Mouse (Mus musculus): ENCODE results near the gene Taf3. TPM values are rescaled to one million over a fixed set of nuclear protein-coding genes. Genes with fewer than 3 reads are reported as not detected.

The Taf3 gene
- 13.2 and 13.8 TPM in 2 replicates for polyA plus RNA-seq (2012; rRNA removed)

DNA sequence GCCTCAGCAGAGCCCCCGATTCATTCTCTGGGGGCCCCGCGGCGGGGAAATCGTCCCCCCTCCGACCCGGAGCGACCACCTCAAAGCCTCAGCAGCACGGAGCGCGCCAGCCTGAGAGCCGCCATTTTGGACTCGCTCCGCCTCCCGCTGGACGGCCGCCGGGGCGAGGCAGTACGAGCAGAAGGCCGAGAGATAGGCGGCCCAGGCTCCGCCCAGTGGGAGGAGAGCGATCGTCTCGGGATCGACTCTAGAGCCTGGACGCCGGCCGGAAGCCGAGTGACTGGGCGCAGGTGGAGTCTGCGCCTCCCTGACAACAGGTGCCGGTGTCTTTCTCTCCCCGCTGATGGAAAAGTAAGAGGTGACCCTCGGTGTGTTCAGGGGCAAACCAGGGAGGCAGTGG lies at the start of gene Taf3:
Taf3 (minus strand) TSS at position 136 of the 400 bp plus-strand sequence.
- DNase-seq (ENCODE audit: low spot score), result peak; percentile 85

DNA sequence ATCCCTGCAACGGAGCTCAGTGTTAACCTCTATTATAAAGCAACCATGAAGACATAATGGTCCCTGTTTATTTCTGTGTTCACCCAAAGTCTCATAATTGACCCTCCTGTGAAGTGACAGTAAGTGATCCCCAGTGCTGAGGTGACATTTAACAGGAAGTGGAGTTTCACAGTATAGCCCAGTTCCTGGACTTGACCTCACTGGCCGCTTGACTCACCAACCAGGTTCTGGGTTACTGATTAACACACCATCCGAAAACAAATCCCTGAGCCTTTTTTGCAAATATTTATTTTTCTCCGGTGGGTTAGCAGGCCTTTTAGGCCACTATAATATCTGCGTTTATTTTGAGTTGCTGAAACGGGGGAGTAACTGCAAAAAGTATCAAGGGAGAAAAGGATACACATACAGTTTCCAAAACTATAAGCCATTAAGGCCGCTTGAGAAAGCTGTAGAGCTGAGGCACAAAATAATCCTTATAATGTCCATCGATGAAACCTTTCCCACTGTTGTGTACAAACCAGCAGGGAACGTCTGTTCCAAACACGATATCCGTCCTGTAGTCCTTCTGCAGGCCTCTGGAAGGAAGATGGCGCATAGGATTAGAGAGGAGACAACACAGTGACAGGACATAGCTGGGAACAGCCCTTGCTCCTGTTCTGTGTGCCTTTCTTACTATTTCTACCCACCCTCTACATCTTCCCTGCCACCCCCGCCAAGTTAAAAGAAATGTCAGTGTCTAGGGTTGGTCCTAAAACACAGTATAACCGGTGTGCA lies 46.1 kb upstream of the Taf3 start:
- no peak for DNase-seq (ENCODE audit: low spot score)

DNA sequence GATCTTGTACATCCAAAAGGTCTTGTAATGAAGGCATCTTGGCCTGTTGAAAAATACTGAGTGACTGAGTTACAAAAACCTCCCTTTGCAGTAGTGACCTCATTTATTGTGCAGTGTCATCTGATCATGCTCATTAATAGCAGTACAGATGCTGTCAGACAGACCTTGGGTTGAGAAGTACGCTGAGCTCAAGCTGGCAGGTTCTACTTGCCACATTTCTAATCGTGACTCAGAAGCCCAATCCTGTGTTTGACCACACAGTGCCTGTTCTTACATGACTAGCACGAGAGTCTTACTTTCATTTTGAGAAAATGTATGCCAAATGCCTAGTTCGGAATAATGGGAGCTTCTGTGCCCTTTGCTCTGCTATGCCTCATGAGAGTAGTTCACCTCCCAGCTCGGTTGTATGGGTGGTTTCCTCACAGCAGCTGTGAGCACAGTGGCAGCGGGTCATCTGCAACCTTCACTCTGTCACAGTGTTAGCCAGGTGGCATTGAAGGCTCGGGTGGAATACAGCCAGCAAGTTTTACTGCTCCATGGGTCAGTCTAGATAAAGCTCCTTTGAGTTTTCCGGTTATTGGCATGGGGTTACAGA lies 39.0 kb upstream of the Taf3 start:
- no peak for DNase-seq (ENCODE audit: low spot score)

DNA sequence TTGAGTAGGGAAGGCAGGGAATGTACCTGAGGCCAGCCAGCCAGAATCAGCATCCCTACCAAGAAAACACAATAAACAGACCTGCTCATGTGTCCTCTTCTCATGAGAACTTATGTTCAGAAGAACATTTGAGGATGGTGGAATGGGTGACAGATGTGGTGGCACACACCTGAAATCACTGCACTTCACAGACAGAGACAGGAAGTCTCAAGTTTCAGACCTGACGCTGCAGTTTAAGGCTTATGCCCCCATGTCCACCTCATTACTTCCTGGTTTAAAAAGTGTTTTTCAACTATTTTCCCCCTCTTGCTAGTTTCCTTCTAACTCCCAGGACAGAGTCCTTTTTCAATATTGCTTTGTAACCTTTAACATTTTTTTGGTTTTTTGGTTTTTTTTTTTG lies 34.3 kb upstream of the Taf3 start:
- no peak for DNase-seq (ENCODE audit: low spot score)

DNA sequence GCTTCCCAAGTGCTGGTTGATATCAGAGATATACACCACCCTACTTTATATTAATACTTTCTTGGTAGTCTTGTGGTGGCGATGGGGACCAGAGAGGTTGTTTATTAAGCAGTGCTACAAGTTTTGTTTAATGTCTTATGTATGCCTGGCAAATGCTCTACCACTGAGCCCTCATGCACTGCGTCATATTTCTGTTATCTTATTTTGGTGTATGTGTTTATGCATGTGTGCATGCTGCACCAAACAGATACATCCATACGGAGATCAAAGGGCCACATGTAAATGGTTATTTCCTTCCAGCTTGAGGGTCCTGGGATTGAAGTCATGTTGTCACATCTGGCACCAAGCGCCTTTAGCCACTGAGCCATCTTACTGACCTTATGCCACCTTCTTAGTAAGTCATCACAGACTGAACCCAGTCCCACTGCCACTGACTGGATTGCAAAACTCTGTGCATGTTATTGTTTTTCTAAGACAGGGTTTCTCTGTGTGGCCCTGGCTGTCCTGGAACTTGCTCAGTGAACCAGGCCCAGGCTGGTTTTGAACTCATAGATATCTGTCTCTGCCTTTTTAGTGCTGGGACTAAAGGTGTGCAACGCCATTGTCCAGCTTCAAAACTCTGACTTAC lies 33.2 kb upstream of the Taf3 start:
- no peak for DNase-seq (ENCODE audit: low spot score)

DNA sequence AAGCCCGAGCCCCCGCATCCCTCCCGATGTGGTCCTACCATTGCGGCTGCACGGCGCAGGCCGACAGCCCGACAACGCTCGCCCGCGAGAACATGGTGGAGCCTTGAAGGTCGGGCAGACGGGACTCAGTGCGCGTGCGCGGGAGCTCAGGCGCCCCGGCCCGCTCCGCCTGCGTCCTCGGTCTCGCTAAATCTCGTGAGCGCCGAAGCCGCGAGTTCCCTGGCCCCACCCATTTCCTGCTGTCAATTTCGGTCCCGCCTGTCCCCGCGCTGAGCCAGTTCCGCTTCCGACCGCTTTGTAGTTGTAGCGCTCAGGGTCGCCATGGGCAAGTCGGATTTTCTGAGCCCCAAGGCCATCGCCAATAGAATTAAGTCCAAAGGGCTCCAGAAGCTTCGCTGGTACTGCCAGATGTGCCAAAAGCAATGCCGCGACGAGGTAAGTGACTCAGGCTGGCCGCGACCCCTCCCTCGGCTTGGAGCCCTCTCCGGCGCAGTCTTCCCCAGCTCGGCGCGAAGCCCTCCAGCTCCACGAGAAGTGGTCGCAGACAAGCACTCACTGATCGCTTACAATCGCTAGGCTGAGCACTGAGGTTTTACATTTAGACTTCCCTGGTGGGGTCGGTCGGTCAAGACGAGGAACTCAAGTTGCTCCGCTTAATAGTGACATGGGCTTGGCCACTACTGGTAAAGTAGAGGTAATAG lies 32.1 kb upstream of the Taf3 start, which contains the start of the genes Atp5c1 and Kin:
Atp5c1 (minus strand) TSS at position 201 of the 701 bp plus-strand sequence.
Kin (plus strand) TSS at position 284 of the 701 bp plus-strand sequence.
- DNase-seq (ENCODE audit: low spot score), result peak; percentile 93

DNA sequence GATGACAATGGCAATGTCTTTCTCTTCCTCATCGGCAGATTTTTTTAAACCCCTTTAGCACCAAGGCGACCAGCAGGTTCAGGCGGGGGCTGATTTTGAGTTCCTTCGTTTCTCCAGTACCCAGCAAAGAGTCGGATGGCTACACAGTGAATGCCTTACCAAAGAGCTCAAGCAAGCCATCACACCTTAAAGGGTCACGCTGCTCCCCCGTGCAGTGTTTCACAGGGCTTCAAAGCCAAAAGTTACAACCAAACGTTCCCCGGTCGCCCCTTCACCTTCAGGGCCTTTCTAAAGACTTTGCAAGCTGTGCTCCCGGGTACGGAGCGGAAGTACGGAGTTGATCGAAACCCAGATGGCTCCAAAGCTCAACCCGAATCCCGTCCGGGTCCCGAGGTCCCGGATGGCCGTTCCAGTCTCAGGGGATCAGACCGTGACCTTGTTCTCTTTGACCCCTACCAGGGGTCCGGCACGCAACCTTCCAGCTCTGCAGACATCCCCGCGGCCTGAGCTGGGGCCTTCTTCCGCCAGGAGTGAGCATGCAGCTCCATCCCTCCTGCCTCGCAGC lies 31.4 kb upstream of the Taf3 start:
- no peak for DNase-seq (ENCODE audit: low spot score)

DNA sequence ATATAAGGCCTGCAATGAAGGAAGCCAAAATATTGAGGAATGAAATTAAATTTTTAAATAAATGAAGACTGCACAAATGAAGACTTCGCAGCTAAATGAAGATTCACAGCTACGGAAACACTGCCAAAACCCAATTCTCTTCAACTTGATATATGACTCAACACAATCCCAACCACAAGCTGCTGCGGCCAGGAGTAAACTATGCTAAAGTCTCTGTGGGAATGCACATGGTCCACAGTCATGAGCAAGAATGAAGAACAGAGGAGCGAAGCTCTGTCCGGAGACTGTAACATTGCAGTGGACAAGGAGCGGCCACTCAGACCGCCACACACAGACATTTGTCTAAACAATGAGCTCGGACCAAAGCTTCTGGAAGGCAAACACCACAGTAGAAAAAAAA lies 28.3 kb upstream of the Taf3 start:
- DNase-seq (ENCODE audit: low spot score), result no peak

DNA sequence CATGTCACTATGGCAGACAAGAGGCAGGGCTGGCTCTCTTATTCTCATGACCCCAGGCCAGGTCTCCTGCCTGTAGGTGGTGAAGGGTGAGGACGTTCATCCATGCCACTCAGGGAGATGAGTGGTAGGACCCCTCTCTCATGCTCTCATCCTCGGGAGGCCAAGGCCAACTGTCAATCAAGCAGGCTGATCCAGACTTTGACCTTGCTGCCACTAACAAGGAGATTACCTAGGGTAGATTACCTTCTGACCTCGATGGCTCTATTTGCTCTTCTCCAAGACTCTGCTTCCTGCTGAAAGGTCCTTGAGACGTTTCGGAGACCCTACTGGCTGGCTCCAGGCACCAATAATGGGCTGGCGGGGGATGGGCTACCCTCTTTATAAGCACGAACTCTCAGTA lies 26.1 kb upstream of the Taf3 start:
- no peak for DNase-seq (ENCODE audit: low spot score)

DNA sequence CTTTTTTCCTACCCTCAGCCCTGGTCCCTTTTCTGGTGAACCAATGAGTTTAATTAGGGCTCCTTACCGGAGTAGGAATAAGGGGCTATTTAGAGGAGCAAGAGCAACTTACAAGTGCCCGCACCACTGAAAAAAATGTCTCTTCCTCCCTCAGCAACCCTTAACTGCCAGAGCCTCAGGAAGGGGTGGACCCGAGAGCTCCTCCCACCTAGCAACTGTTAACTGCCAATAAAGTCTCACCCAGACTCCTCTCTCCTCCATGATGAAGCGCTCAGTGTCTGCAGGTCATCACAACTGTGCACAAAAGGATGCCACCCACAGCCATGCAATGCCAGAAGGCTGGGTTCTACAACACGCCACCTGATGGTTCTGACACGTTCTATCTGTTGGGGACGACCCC lies 23.4 kb upstream of the Taf3 start:
- no peak for DNase-seq (ENCODE audit: low spot score)

DNA sequence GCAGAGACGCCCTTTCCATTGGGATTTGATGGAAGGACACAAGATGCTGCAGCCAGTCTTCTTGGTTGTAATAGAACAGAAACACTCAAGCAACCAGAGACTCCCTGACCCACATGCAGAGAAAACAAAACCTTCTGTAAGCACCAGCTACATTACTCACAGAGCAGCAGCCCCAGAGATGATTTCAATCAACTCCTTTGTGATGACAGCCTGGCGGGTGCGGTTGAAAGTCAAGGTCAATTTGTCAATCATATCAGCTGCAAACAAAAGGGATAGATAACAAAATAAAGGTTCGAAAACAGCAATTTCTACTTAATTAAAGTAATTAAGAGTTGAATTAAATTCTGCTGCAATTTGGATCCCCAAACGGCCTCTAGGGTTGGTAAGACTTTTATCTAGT lies 10.4 kb upstream of the Taf3 start:
- DNase-seq (ENCODE audit: low spot score), result no peak

DNA sequence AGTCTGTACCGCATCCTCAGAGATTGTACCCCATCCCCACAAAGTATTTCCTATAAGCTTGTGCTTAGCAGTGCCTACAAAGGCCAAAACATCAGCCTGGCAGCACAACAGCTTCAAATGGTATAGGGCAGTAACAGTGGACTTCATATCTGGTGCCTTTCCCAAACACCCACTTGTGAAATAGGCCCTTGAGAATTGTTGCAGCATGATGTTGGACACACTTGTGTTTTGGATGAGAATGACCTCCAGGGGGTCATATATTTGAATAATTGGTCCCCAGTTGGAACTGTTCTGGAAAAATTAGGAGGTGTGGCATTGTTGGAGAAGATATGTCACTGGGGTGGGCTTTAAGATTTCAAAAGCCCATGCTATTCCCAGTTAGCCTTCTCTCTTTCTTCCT lies 3.6 kb upstream of the Taf3 start:
- no peak for DNase-seq (ENCODE audit: low spot score)

DNA sequence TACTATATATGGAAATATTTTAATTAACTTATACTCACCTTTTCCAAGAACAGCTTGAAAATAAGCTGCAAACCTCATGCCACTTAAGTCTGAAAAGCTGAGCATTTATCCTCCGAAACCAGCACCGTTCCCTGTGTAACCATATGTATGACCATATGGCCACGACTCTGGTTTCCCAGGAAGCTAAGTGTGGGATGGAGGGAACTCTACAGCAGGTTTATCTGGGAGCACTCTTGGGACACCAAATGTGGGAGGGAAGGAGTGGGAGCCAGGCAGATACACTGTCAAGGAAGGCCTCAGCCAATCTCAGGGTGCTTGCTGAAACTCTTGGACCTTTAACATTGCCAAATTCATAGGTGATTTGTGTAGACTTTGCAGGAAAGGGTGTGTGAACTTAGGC lies 2.5 kb upstream of the Taf3 start:
- no peak for DNase-seq (ENCODE audit: low spot score)

DNA sequence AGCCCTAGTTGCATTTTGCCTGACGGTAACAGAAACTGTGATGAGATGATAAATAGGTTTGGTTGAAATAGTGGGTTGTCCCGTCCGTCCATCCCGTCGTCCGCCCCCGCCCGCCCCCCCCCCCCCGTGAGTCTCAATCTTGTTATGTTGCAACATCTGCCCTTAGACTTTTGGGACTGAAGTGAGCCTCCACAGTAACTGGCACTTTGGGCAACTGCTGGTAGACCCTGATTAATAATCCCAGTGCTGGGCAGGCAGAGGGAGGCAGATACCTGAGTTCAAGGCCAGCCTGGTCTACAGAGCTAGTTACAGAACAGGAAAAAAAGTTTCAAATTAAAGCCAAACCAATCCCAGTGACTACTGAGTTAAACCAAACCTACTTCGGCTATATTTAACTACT lies 1.1 kb upstream of the Taf3 start:
- DNase-seq (ENCODE audit: low spot score), result no peak

DNA sequence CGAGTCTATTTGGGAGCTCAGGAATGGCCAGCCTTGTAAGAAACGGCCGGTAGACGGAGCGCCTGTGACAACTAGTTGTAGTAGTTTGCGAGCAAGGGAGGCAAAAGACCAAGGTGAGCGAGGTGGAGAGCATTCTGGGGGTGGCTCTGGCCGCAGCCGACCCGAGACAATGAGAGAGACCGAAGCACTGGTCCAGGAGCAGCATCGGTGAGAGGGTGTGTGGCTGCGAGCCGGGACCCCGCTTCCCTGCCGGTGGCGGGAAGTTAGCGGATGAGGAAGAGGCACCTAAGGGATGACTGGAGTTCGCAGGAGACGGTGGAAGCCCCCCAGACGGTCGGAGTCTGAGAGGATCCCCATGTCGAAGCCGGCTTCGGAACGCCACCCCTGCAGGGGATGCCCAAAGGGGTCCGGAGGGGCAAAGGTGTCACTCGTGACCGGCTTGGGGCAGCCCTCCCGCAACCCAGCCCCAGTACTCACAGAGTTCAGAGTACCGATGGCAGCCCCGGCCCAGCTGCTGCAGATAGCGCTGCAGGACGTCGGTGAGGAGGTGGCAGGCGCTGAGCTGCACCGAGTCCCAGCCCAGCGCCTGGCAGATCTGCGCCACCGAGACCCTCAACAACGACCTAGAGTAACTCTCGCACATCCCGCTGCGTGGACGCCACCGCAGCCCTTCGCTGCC lies 499 bp downstream of the Taf3 start:
- DNase-seq (ENCODE audit: low spot score), result peak; percentile 32

DNA sequence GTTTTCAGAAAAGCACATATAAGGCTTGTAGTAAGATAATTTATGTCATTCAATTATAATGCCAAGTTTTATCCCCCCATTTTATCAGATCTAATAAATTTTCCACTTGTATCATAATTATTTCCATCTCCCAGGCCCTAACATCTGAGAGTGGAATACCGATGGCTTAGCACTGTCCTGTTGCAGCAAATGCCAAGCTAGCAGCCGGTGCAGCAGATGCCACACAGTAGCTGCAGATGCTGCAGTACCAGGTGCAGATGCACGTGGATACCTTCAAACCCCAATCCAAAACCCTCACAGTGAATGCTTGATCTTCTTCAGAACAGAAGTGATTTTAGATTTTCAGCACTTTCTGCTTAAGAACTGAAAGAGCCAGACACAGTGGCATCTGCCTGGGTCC lies 13.4 kb downstream of the Taf3 start:
- DNase-seq (ENCODE audit: low spot score), result no peak

DNA sequence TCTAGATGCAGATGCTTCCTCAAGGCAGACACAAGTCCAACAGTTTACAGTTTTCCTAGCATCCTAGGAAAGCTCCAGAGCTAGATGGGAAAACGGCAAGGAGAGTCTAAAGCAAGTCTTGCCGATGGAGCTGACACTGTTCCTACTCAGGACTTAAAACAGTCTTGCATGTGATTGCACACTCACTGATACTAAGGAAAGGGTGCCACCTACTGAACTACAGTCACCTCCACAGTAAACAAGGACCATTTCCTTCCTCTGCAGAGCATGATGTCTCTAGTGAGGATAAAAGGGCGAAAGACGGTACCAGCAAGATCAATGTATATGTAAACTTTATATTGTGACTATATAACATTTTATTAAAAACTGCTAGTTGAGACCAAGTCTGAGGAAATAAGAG lies 14.7 kb downstream of the Taf3 start:
- DNase-seq (ENCODE audit: low spot score), result no peak

DNA sequence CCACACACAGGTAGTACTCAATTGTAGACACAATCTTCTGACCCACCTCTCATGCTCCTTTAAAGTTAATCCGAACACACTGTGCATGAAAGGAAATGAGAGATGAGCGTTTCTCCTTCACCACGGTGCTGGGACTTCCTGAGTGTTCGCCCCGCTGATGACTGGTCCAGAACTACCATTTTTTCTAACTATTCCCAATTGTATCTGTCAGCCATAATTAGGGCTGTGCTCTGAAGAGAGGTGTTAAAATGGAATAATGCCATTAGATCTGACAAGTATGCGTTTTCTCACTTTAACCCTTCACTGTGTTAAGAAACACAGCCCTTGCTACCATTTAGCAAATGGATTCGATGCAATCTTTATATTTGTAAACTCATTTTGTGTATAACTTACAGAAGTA lies 18.6 kb downstream of the Taf3 start:
- DNase-seq (ENCODE audit: low spot score), result no peak

DNA sequence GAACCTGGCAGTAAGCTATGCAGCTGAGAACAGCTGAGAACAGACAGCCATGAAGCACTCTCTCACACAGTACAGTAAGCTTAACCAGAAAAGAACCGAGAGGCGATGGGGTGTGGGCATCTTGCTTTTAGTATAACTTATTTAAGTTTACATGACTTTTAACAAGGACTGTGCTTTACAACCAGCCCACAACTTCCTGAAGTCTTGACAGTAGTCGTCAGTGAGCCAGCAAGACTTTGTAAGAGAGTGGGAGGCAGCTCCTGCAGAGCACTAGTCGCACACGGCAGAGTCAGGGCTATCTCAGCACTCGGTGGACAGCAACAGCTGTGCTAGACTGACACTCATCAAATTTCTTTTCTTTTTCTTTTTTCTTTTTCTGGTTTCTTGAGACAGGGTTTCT lies 24.1 kb downstream of the Taf3 start:
- no peak for DNase-seq (ENCODE audit: low spot score)

DNA sequence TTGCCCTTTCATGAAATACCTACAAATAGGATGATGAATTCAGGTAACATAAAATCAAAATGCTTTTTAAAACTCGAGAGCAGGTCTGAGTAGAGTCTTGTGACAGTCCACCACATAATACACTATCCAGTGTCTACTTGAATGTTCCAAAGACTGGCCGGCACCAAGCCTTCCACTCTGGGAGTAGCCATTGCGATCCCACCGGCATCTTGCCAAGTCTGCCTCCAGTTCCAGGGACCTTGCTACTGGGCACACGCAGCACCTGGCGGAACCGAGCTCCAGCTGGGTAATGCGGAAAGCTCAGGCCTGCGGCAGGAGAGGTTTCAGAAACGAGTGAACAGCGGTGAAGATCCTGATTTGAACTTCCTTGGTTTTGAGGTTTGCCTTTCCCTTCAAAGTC lies 27.1 kb downstream of the Taf3 start:
- DNase-seq (ENCODE audit: low spot score), result no peak

DNA sequence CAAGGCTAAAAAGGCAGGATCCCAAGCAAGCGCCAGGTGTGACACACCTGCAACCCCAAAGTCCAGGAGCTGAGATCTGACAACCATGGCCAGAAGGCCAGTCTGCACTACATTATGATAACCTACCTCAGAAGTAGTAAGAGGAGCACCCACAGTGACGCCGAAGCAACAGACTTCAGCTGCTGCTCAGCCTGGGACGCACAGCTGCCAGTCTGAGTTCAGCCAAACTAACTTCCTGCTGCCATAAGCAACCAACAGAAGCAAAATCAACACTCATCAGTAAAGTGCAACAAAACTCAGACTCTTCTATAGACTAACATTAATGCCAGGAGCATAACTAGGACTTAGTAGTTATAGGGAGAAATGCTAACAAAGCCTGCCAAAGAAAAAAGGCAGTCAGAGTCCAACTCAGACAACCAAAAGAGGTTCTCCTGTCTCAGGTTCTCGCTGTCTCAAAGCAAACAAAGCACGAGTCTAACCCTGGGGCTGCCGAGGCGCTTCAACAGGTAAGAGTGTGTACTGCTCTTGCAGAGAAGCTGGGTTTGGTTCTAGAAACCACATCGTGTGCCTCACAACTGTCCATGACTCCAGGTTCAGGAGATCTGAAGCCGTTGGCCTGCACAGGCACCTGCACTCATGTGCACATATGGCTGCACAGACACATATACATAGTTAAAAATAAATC lies 33.3 kb downstream of the Taf3 start:
- no peak for DNase-seq (ENCODE audit: low spot score)
